Mouse (Mus musculus): ENCODE results near the gene Tmem210. TPM values are rescaled to one million over a fixed set of nuclear protein-coding genes. Genes with fewer than 3 reads are reported as not detected.

The Tmem210 gene
- polyA plus RNA-seq, 1 experiment: not detected

GRCm38 (mm10) chr2:25333569-25333968 is 45.6 kb downstream of the Tmem210 start:
- WGBS: 78% methylated on average over 2 of the region's 2 CpGs
- no peaks in the 10 kb centered on the region for H3K27me3 ChIP-seq (ENCODE audit: control insufficient read depth, insufficient read depth, low read length)
- H3K4me1 ChIP-seq (ENCODE audit: control insufficient read depth, insufficient read depth, low read length): peaks cover 4% of the 10 kb centered on the region; the same call in 1 of the 2 replicates
- no peak overlapping the region for H3K4me3 ChIP-seq (replicated peaks; ENCODE audit: insufficient read depth, low read depth, low read length)
- no peak for TF ChIP-seq POLR2A (IDR thresholded peaks at IDR 0.05; ENCODE audit: borderline replicate concordance, insufficient read depth, low read length)
- no peak for TF ChIP-seq CTCF (IDR thresholded peaks at IDR 0.05; ENCODE audit: borderline replicate concordance, insufficient read depth, low read depth, low read length)
- no peak overlapping the region for H3K27ac ChIP-seq (ENCODE audit: insufficient read depth, low read length)
- DNase-seq: no peak

GRCm38 (mm10) chr2:25338303-25338702 is 50.4 kb downstream of the Tmem210 start:
- DNase-seq: no peak
- no peak overlapping the region for H3K27ac ChIP-seq (ENCODE audit: insufficient read depth, low read length)
- no peaks in the 10 kb centered on the region for H3K27me3 ChIP-seq (ENCODE audit: control insufficient read depth, insufficient read depth, low read length)
- WGBS: 92% methylated on average over 6 of the region's 6 CpGs
- TF ChIP-seq POLR2A (IDR thresholded peaks at IDR 0.05; ENCODE audit: borderline replicate concordance, insufficient read depth, low read length) (no peak), CTCF (IDR thresholded peaks at IDR 0.05; ENCODE audit: borderline replicate concordance, insufficient read depth, low read depth, low read length) (no peak)
- no peak overlapping the region for H3K4me3 ChIP-seq (replicated peaks; ENCODE audit: insufficient read depth, low read depth, low read length)
- peaks cover 3% of the 10 kb centered on the region; the same call in 1 of the 2 replicates for H3K4me1 ChIP-seq (ENCODE audit: control insufficient read depth, insufficient read depth, low read length)

Other genes starting within 250 kb of the Tmem210 start
- gene Nsmf, start 233.8 kb upstream of the Tmem210 start, polyA plus RNA-seq (2012; rRNA removed): 203 and 244 TPM in 2 replicates
- gene Entpd8, start 207.8 kb upstream of the Tmem210 start, polyA plus RNA-seq (2012; rRNA removed): not detected in 2 replicates
- gene Noxa1, start 193.0 kb upstream of the Tmem210 start, polyA plus RNA-seq (2012; rRNA removed): not detected in 2 replicates
- gene Nrarp, start 107.4 kb upstream of the Tmem210 start, polyA plus RNA-seq (2012; rRNA removed): 7.7 and 9.4 TPM in 2 replicates
- 3.6 and 4.2 TPM in 2 replicates for gene Tor4a, start 91.3 kb upstream of the Tmem210 start, polyA plus RNA-seq (2012; rRNA removed)
- 69.4 and 84.5 TPM in 2 replicates for gene Nelfb, start 76.7 kb upstream of the Tmem210 start, polyA plus RNA-seq (2012; rRNA removed)
- not detected in 2 replicates for gene Stpg3, start 73.5 kb upstream of the Tmem210 start, polyA plus RNA-seq (2012; rRNA removed)
- gene Fam166a, start 69.4 kb upstream of the Tmem210 start, polyA plus RNA-seq (2012; rRNA removed): 0.10 and 0.11 TPM in 2 replicates
- 647 and 663 TPM in 2 replicates for gene Tubb4b, start 63.4 kb upstream of the Tmem210 start, polyA plus RNA-seq (2012; rRNA removed)
- gene Slc34a3, start 53.8 kb upstream of the Tmem210 start, polyA plus RNA-seq (2012; rRNA removed): 0.73 and 0.92 TPM in 2 replicates
- gene Rnf224, start 51.4 kb upstream of the Tmem210 start, polyA plus RNA-seq (2012; rRNA removed): not detected in 2 replicates
- gene Rnf208, start 45.9 kb upstream of the Tmem210 start, polyA plus RNA-seq (2012; rRNA removed): 423 and 427 TPM in 2 replicates
- 0.76 and 0.80 TPM in 2 replicates for gene Cysrt1, start 45.7 kb upstream of the Tmem210 start, polyA plus RNA-seq (2012; rRNA removed)
- 12.5 and 14.1 TPM in 2 replicates for gene AL732309.1, start 41.3 kb upstream of the Tmem210 start, polyA plus RNA-seq (2012; rRNA removed)
- gene Tmem203, start 32.7 kb upstream of the Tmem210 start, polyA plus RNA-seq (2012; rRNA removed): 31.9 and 33.4 TPM in 2 replicates
- 91.0 and 96.9 TPM in 2 replicates for gene Tprn, start 25.5 kb upstream of the Tmem210 start, polyA plus RNA-seq (2012; rRNA removed)
- 74.5 and 75.9 TPM in 2 replicates for gene Ssna1, start 15.7 kb upstream of the Tmem210 start, polyA plus RNA-seq (2012; rRNA removed)
- 103 TPM in 2 replicates for gene Anapc2, start 15.7 kb upstream of the Tmem210 start, polyA plus RNA-seq (2012; rRNA removed)
- 0.20 and 0.21 TPM in 2 replicates for gene Lrrc26, start 1.8 kb downstream of the Tmem210 start, polyA plus RNA-seq (2012; rRNA removed)
- 282 and 290 TPM in 2 replicates for gene Grin1, start 31.0 kb downstream of the Tmem210 start, polyA plus RNA-seq (2012; rRNA removed)
- 33.2 and 34.1 TPM in 2 replicates for gene Man1b1, start 44.2 kb downstream of the Tmem210 start, polyA plus RNA-seq (2012; rRNA removed)
- 63.1 and 71.2 TPM in 2 replicates for gene Dpp7, start 68.2 kb downstream of the Tmem210 start, polyA plus RNA-seq (2012; rRNA removed)
- gene Uap1l1, start 77.5 kb downstream of the Tmem210 start, polyA plus RNA-seq (2012; rRNA removed): 19.0 and 22.1 TPM in 2 replicates
- gene Sapcd2, start 84.2 kb downstream of the Tmem210 start, polyA plus RNA-seq (2012; rRNA removed): 4.4 and 4.7 TPM in 2 replicates
- 12.3 and 12.5 TPM in 2 replicates for gene Entpd2, start 107.7 kb downstream of the Tmem210 start, polyA plus RNA-seq (2012; rRNA removed)
- 502 and 505 TPM in 2 replicates for gene Npdc1, start 111.2 kb downstream of the Tmem210 start, polyA plus RNA-seq (2012; rRNA removed)
- 0.51 and 0.71 TPM in 2 replicates for gene Fut7, start 135.1 kb downstream of the Tmem210 start, polyA plus RNA-seq (2012; rRNA removed)
- 285 and 294 TPM in 2 replicates for gene Abca2, start 140.6 kb downstream of the Tmem210 start, polyA plus RNA-seq (2012; rRNA removed)
- gene Clic3, start 168.7 kb downstream of the Tmem210 start, polyA plus RNA-seq (2012; rRNA removed): 0.84 and 2.8 TPM in 2 replicates
- 196 and 230 TPM in 2 replicates for gene Paxx, start 172.9 kb downstream of the Tmem210 start, polyA plus RNA-seq (2012; rRNA removed)
- gene Ptgds, start 181.9 kb downstream of the Tmem210 start, polyA plus RNA-seq (2012; rRNA removed): 2,130 and 2,485 TPM in 2 replicates
- gene Lcn12, start 205.8 kb downstream of the Tmem210 start, polyA plus RNA-seq (2012; rRNA removed): not detected in 2 replicates
- 54.7 and 59.4 TPM in 2 replicates for gene Fbxw5, start 212.6 kb downstream of the Tmem210 start, polyA plus RNA-seq (2012; rRNA removed)
- gene C8g, start 213.6 kb downstream of the Tmem210 start, polyA plus RNA-seq (2012; rRNA removed): 3.6 and 4.2 TPM in 2 replicates